Mouse (Mus musculus) layer of hippocampus, postnatal 25 days (tissue): ENCODE measurements around the gene Ranbp6. TPM values are rescaled to one million over a fixed set of nuclear protein-coding genes. Genes with fewer than 3 reads are reported as not detected.

ENCODE experiments used
- DNase-seq, 2 experiments: peaks; one replicate each; pipeline ENCODE4 v3.0.0; 2022; ENCODE audit warnings: mixed read lengths in 2 of 2, low spot score in 1 of 2; ENCODE audit errors: extremely low spot score in 1 of 2
- total RNA-seq, 2 experiments: library from RNA; stranded (reverse); gene quantifications; 2 replicates each; pipeline ENCODE4 v1.2.3; 2021

Ranbp6 gene
- total RNA-seq, result 10 to 100 TPM; 31.8 to 36.4 TPM

- DNase-seq, result peak; percentile 93 to 96
Observed at GRCm38 (mm10) chr19:29812581-29813460, at the start of gene Ranbp6. Ranbp6 (minus strand) TSS chr19:29812974.

DNA sequence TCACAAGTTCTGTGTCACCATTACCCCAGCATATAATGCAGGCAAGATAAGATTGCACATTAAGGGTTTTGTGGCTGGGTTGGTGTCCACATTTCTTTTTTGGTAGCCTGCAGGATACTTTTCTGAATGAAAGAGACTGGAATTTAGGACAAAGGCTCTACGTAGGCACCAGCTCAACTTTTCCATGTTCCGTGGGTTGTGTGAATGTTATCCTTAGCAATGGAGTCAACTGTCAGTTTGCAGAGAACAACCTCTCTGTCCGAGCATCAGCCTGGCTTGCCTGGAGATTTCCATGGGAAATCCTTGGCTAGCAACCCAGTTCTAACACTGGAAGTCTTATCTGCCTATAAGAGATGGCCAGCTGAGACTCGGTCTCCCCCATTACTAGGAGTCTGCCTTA lies 48.0 kb upstream of the Ranbp6 start:
- no peak for DNase-seq

- no peak for DNase-seq
Observed at GRCm38 (mm10) chr19:29857267-29857666, 44.5 kb upstream of the Ranbp6 start.

DNA sequence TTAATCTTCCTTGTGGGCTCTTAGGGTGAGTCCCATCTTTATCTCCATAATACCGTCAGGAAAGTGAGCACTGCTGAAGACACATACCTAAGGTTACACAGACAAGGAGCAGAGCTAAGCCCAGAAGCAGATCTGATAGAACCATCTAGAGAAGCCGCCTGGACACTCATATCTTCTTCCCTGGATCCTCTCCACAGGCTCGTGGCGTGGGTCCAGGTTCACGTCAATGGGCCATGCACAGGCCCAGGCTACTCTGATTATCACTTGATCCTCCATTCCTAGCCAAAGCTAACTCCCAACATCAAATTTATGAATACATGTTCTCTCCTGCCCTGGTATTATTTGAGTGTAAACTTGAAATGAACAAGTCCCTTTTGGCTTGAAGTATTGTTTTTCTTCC lies 40.9 kb upstream of the Ranbp6 start:
- no peak for DNase-seq

DNA sequence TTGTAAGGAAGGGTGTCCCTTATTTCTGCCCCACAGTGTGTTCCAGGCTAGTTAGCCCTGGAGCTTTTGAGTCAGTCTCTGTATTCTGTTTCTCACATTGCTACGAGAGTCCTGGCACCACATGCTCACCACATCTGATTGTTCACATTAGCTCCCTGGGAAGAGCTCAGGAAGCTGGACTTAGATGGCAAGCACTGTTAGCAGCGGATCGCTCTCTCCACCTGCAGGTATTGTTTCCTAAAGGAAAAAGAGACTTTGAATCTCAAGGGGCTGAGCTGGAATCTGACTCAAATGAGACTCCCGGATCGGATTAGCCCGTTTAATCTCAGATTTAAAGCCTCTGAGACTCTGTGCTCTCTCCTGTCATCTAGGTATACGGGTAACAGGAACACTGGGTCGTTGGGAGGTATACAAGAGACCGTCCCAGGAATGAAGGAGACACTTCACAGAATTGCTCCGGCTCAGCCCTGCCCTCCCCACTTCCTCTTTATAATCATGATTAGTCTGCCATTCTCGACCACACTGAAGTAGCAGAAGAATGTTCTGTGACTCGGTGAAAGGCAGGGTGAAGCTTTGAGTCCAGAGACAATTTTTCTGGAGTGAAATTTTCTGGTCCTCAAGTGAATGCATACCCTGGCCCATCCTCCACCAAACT lies 38.4 kb upstream of the Ranbp6 start:
- DNase-seq, result no peak

DNA sequence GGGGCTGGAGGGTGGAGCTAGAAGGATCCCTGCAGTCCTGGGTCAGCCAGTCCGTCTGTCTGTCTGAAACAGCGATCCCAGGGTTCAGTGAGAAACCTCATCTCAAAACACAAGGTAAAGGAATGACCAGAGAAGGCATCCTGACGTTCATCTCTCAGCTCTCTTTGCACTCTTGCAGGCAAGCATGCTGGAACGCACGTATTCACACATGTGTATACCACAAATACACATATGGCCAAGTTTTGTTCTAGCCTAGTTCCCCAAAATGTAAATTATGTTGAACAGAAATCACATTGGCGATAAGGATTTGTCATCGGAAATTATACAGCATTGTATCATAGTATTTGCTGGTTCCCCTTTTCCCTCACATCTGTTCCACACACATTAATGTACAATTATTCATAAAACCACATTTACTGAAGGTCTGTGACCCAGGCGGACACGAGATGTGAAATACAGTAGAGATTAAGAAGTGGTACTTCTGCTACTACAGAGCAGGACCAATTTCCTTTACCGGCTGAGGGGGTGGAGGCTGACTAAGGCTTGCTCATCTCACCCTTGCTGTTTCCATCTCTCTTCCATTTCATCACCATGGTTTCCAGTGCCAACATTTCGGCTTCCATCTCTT lies 37.3 kb upstream of the Ranbp6 start:
- DNase-seq, result no peak

DNA sequence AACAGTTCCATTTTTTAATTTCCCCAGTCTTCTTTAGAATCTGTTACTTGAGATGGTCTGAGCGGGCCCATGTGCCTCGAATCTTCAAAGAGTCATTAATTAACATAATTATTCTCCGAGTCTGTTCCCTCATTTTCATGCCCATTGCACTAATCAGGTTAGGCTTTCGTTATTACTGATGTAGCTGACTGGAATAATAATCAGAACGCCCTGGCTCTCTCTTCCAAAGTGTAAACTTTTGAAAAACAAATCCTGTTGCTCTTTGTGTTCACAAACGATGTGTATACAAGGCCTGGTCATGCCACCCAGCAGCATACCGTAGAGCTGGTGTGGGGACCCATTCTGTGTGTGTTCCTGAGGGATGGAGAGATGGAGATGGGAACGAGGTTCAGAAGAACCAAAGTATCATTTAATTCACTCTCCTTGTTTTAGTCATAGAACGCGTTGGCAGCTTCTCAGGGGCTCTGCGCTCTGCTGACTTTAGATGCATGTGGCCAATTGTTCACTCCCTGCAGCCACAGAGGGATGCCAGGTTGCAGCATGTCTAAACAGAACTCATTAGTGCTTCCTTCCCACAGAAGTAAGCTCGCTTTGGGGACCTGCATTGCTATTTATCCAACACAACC lies 31.4 kb upstream of the Ranbp6 start:
- no peak for DNase-seq

DNA sequence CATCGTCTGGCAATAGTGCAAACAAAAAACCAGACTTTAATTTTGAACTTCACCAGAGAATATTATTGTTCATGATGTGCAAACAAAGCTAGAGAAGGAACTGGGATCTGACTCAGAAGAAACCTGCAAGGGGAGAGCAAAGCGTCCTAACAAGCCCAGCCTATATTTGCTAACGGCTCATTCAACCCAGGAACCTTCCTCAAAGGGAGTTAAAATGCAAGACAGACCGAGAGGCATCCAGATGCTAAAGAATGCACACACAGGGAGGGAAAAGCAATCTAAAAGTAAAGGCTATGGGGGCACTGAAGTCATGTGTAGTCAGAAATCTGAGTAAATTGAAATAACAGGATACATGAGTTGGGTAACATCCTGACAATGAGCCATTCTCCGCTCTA lies 30.9 kb upstream of the Ranbp6 start:
- no peak for DNase-seq

GRCm38 (mm10) chr19:29842973-29843372 lies 30.2 kb upstream of the Ranbp6 start:
- DNase-seq, result no peak

GRCm38 (mm10) chr19:29840642-29841041 lies 27.9 kb upstream of the Ranbp6 start:
- DNase-seq, result no peak

DNA sequence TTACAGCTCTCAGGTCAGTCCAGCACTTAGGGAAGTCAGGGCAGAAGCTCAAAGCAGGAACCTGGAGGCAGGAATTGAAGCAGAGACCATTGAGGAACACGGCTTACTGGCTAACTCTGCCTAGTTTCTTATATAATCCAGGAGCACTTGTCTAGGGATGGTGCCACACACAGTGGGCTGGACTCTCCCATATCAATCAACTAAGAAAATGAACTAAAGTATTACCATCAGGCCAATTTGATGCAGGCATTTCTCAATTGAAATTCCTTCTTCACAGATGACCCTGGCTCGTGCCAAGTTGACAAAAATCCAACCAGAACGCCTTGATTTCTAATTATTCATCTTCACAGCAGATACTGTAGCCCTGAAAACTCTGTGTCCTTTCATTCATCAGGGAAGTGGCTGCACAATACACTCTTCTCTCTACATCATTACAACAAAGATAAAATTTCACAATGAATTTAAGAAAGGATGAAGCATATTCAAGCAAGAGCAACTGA lies 25.9 kb upstream of the Ranbp6 start:
- no peak for DNase-seq

GRCm38 (mm10) chr19:29838171-29838570 lies 25.4 kb upstream of the Ranbp6 start:
- no peak for DNase-seq

DNA sequence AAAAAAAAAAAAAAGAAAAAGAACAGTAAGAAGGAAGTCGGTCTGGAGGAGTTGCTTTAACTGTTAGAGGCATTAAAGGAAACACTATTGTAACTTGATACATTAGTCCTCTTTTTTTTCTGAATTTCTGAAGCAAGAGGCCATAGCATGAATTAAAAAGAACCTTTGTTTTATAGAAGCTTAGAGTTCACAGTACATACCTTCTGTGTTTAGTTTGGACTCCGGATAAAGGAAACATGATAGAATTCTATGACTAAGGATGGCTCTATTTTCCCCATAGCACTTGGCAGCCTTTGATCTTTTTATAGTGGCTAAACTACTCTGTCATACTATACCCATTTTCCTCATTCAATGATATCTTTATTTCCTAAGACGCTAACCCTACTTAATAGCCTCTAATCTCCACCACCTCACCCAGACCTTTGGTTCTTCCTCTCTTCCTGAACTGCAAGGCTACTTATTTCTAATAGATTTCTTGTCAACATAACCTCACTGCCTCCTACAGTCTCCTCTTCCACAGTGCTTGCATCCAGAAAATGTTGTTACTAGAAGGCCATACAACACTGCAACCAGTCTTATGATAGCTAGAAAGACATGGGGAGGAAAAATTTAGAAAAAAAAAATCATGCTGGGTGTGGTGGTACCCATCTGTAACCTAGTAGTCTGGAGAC lies 22.7 kb upstream of the Ranbp6 start:
- no peak for DNase-seq

DNA sequence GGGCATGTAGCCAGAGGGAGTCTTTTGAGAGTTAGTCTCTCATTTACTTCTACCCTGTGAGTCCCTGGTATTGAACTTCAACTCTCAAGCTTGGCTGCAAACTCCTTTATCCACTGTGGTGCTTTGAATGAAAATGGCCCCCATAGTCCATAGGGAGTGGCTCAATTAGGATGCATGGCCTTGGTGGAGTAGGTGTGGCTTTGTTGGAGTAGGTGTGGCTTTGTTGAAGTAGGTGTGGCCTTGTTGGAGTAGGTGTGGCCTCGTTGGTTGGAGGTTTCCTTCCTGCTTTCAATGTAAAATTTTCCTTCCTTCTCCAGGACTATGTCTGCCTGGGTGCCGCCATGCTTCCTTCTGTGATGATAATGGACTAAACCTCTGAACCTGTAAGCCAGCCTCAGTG lies 18.1 kb upstream of the Ranbp6 start:
- DNase-seq, result no peak

- DNase-seq, result no peak
Observed at GRCm38 (mm10) chr19:29828558-29828957, 15.8 kb upstream of the Ranbp6 start.

DNA sequence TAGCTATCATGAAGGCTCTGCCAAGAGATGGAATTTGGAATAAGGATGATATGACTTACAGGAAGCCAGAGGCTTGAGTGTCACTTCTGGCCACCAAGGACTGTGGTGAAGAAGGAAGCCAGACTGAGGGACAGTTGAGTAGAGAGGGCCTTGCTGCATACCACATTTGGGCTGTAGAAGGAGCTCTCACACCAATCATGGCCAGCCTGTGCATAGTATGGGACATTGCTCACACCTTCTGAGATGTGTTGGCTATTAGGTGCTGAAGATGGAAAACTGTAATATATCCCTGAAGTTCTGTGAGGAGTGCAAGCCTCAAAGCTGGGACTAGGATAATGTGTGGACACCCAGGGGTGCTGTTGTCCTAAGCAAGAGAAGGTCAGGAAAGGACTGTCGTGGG lies 13.9 kb upstream of the Ranbp6 start:
- DNase-seq, result peak in 1 of 2 experiments; percentile 44

- DNase-seq, result no peak
Observed at GRCm38 (mm10) chr19:29825003-29825402, 12.2 kb upstream of the Ranbp6 start.

GRCm38 (mm10) chr19:29824034-29824700 lies 11.4 kb upstream of the Ranbp6 start:
- peak in 1 of 2 experiments; percentile 42 for DNase-seq

DNA sequence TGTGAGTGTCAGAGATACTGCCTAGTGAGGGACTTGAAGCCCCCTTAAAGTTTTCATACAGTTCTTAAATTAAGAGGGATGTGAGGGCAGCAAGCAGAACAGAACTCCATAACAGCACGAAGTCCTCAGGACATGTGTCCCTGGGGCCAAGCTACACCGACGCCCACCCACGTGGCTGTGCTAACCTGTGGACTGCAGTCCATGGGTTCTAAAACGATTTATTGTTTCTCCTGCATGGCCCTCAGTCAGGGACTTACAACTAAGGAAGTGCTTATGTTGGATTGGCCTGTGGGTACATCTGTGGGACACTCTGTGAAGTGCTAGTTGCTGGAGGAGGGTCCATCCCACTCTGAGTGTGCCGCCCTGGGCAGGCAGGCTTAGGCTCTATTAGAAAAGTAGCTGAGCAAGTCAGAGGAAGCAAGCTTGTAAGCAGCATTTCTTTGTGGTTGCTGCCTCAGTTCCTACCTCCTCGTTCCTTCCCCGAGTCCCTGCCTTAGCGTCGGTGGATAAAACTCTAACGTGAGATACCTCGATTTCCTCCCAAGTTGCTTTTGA lies 10.8 kb upstream of the Ranbp6 start:
- no peak for DNase-seq
